Mouse (Mus musculus) left cerebral cortex, adult 11 months (tissue): ENCODE results near the gene Cdh23.

Experiments used
- DNase-seq: peaks from one replicate; pipeline ENCODE4 v3.0.0; 2022; ENCODE audit warnings: low spot score

Cdh23 gene

DNA sequence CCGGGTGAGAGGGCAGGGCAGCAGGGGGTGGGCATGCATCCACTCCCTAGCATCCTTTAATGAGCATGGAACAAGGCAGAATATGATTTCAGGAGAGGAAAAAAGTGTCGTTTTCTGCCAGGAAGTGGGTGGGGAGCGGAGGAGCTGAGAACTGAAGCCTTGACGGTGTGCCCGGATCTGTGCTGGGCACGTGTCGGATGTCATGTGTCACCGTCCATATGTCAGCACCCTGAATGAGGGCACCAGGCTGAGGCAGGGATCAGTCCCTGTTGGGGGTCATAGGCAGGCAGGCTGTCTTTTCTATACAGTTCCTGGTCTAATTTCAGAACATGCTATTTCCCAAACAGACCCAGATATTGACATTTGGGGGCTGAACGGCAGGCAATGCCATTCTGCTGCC is 61.9 kb downstream of the Cdh23 start:
- no peak for DNase-seq

DNA sequence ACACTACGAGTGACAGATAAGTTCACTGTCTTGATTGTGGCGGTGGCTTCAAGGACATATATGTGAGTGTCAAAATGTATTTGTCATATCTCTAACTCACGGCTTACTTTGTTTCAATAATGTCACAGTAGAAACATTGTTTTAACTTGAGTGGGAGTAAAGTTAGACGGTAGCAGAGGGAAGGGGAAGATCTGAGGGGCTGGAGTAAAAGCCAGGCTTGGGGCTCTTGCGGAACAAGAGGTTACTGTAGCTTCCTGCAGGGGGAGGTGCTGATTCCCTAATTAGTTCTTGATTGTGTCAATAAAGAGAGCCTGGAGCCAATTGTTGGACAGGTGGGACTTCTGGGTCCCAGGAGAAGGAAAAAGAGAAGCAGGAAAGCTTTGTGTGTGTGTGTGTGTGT is 70.2 kb downstream of the Cdh23 start:
- DNase-seq, result no peak

DNA sequence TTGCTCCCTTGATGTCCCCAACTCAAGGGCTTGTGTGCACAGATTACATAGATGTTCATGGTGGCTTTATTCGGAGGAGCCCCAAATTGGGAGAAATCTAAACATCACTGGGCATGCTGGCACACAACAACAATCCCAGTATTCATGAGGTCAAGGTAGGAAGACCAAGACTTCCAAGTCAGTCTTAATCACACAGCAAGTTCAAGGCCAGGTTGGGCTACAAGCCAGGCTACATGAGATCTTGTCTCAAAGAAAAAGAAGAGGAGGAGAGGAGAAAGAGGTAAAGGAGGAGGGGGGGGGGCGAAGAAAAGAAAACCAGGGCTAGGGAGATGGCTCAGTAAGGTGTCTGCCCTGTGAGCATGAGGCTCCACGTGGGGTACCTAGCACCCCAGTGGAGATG is 70.8 kb downstream of the Cdh23 start:
- no peak for DNase-seq

DNA sequence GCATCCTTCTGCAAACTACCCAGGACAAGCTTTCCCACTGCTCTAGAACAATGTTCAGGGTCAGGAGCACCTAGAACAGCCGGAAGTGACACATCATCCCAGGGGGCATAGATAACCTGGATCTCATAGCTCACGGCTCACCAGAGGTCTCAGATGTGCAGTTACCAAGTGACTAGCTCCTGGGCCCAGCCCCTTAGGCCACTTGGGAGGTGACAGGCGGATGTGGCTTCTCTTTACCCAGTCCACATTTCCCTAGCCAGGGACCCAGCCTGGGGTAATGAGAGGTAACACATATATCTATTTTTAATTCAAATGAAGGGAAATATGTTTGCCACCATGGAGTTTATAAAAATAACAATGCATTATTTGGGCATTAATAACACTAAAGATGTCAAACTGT is 71.3 kb downstream of the Cdh23 start:
- DNase-seq, result no peak

DNA sequence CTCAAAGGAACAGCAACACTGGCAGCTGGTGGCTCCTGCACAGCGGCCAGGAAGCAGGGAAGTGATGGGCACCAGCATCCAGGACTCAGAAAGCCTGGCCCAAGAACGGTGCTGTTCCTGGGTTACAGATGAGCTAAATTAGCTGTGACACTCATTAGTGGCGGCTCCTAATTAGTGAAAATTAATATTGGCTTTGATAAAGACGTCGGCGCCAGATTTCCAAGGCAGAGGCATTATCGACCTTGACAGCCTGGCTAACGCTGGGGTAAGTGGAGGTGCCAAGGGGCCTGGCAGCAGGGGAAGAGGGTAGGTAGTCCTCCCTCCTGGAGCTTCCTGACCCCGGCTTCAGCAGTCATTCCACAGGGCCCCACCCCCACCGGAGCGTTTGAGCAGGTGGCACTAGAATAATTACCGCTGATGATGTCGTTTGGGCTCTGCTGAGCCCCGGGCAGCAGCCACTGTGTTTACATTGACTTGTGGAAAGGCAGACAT is 72.0 kb downstream of the Cdh23 start:
- DNase-seq, result no peak

DNA sequence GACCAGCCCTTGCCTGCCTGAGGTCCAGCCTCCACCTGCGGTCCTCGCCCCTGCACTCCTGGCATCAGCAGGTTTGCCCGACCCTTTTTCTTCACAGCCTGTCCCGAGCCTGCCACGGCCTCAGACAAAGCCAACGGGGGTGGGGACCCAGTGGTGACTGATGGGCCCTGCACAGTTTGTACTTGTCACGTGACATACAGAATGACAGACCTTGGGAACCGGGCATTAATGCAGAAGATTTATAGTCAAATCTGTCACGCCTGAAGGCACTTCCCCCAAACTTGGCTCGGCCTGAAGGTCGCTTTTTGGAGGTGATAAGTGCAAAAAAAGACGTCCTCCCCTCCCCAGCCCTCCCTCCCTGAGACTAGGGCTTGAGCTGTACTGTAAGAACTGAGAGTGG is 73.5 kb downstream of the Cdh23 start:
- DNase-seq, result no peak

DNA sequence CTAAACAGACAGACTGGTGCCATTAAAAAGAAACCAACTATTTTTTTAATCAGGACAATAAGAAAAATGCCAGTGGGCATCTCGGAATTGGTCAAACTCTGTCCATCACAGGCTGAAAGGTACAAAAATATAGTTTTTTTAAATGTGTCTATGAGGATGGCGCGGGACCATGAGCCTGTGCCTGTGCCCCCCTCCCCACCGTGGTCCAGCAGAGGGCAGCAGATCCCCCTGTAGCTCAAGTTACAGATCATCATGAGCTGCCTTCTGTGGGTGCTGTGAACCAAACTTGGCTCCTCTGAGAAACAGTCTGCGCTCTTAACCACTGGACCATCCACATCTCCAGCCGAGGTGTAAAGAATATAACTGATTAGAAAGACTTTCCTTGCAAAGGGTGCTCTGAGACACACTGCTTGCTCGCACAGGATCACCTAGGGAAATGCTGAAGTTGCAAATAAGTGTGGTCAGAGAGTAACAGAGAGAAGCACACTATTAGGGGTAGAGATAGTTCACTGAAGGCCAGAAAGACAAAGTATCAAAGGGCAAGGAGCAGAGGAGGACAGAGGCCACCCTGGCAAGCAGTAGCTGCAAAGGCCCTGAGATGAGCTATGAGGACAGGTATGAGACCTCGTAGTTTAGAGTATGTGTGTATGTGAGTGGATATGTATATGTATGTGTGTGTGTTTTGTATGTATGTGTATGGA is 74.7 kb downstream of the Cdh23 start:
- no peak for DNase-seq

DNA sequence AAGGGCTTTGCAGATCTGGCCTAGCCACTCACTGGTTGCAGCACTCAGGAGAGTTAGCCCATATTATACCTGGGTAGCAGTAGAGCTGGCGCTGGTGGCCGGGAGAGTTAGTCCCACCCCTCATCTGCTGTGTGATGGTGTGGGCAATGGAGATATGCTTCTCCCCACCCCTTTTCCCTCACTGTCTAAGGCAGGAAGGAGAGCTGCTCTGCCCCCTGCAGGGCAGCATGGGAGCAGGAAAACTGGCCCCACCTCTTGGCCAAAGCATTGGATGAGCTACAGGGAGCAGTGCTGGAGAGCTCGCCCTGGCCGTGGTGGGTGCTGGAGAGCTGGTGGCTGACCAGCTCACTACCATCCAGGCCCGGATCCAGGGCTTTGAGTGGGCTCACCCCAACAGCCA is 80.4 kb downstream of the Cdh23 start:
- DNase-seq, result no peak

DNA sequence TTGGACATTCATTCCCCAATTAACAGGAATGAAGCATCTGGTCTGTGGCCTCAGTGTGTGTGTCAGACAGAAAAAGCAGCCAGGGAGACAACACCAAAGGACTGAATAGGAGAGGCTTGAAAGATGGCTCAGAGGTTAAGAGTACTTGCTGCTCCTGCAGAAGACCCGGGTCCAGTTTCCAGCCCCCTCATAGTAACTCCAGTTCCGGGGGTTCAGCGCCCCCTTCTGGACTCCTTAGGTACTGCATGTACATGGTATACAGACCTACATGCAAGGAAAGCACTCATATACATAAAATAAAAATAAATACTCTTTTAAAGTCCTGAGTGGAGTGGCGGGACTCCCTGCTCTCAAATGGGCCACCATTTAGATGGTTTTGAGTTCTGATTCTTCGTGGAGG is 83.4 kb downstream of the Cdh23 start:
- no peak for DNase-seq

DNA sequence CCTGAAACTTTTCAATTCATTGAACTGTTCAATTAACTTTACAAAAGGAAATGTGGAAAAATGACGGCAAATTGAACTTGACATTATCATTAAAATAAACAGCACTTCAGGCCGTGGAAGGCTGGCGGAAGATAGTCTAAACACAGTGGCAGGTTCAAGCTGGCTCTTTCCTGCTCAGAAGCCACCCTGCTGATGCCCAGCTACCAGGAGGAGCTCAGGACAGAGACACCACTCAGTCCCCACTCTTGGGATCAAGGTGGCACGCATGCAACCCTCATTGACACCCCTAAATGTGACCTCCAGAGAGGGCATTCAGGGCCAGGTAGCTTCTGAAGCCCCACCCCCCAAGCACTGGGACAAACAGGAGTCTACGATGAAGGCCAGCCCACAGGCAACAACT is 89.1 kb downstream of the Cdh23 start:
- DNase-seq, result no peak

DNA sequence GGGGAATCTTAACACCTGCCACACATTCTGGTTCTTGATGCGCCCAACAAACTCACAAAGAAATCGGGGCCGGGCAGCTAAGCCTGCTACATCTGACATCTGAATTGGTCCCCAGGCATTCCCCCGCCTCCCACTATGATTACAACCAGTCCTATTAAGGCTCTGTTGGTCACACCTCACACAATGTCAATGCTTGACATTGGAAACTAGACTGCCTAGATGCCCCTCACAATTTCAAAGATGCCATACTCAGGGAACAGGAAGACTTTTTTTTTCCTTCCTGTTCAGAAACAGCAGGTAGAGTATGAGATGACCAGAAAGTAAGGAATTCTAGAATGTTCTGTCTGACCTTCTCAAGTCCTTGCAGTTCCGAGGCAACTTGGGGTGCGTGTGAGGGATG is 89.6 kb downstream of the Cdh23 start:
- DNase-seq, result no peak

DNA sequence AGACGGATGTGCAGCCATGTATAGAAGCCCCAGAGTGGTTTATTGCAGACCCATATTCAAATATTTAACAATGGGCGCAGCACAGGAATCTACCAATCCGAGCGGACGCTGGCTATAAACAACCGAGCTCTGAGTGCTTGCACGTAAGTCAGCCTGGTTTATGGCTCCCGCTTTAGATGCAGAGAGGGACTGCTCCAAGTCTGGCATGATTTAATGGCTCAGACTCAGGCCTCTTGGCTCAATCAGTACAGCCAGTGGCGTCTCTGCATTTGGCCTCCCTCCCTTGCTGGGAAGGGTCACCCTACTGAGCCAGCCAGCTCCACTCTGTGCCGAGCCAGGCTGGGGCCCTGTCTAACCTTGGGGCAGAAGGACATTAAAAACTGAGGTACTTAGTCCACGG is 94.1 kb downstream of the Cdh23 start:
- no peak for DNase-seq

DNA sequence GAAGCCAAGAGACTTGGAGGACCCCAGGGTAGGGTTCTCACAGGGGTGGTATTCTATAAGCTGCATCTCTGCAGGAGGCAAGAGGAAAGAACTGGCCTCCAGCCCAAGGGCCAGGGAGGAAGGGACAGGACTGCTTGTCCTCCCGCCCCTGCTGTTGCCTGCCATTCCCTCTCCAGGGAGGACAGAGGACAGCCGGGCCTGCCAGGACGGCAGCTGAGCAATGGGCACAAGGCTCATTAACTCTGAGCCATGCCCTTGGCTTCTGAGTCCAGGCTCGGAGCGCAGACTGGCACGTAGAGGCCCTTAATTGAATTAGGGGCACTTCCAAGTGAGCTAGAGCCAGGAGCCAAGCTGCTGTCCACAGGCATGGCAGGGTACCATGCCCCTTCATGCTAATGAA is 101.1 kb downstream of the Cdh23 start:
- DNase-seq, result no peak

DNA sequence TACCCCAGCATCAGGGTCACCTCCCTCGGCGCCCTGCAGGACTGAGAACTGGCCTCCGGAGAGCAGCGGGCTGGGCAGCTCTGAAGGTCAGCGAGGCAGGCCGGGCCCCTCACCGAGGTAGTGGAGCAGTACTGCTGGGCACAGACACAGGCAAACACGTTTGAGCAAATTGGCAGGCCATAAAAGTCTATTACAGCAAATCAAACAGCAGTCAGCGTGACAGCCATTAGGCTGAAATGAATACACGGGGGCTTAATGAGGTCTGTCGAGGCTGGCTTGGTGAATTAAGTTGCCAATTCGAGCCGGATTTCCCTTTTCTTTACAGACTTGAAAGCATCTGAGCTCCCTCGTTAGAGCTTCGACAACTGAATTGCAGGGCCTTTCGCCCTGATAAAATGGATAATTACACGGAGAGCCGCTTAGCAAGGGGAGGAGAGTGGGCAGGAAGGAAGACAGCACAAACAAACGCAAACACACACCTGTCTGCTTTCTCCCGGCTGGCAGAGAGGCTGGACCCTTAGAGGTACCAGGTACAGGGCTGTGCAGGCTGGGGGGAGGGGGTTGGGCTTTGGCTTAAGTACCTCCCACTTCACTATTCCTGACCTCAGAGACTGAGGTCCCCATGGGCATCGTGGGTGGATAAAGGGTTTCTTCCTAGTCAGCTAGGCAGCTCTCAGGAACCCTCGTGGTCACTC is 103.3 kb downstream of the Cdh23 start:
- DNase-seq, result no peak

DNA sequence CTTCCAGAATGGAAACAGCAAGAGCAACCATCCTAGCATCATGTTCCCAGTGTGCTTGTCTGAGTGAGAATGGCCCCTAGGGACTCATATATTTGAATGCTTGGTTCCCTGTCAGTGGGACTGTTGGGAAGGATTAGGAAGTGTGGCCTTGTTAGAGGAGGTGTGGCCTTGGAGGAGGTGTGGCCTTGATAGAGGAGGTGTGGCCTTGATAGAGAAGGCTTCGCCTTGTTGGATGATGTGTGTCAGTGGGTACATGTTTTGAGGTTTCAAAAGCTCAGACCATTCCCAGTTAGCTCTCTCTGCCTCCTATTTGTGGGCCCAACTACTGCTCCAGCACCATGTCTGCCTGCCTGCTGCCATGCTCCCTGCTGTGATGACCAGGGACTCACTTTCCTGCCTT is 105.0 kb downstream of the Cdh23 start:
- DNase-seq, result no peak

DNA sequence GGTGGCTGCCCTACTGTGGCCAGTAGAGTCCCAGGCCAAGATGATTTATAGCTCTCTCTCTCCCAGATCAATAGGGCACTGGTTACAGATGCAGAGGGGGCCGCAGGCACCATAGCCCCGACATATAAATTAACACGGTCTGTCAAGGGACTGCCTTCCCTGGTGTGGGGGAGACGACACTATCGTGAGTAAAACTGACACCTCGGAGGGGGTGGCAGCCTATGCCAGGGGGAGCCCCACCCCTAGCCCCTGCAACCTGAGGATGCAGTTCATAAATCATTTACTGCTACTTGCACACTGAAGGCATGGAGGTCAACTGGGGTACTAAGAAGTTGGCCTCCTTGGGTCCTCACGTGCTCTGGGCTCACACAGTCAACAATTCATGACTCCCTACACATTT is 106.0 kb downstream of the Cdh23 start:
- DNase-seq, result no peak

DNA sequence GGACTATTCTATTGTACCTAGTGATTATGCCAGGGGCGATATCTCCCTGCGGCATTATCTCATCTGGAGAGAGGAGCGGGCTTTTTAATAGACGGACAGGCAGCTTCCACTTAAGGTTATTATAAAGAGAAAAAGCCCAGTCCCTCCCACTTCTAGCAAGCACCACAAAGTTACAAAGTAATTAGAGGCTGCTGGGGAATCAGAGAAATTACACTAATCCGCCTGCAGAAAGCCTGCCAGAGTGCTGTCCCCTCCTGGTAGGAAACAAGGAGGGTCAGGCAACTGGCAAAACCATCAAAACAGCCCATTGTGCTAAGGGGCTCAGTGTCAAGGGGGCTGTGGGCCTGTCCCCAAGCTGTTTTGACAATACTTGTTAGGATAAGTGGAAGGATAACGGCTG is 110.6 kb downstream of the Cdh23 start:
- DNase-seq, result no peak

DNA sequence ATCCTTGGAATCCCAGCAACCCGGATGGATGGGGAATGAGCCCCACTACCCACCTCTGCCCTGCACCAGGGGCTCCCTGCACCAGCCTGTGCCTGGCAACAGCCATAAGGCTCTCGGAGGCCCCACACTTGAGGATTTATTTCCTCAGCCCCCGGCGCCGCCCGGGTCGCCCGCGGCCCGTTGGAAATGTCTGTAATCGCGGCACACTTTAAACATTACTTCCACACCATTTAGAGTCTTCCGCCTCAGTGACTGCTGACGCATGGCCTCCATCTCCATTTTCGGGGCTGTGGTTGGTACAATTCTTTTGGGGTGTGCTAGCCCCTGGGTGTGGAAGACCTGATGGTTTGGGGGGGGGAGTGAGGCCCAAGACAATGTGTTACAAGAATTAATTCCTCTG is 113.3 kb downstream of the Cdh23 start:
- no peak for DNase-seq

DNA sequence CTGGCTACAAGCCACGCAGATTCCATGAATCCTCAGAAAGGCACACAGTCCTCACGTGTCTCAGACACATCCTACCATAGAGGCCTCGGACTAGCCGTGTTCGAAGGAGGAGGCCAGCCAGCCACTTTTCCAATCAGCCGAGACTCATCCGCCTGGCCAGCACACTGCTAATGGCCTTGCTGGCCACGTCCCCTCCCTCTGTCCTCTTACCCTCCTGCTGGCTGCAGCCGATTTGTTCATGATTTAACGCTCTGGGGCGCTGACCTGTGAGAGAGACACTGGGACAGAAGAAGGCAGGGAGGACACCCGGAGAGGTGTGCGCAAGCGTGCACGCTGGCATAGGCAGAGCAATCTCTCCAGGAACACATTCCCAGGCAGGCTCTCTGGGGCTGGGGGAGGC is 115.6 kb downstream of the Cdh23 start:
- no peak for DNase-seq

DNA sequence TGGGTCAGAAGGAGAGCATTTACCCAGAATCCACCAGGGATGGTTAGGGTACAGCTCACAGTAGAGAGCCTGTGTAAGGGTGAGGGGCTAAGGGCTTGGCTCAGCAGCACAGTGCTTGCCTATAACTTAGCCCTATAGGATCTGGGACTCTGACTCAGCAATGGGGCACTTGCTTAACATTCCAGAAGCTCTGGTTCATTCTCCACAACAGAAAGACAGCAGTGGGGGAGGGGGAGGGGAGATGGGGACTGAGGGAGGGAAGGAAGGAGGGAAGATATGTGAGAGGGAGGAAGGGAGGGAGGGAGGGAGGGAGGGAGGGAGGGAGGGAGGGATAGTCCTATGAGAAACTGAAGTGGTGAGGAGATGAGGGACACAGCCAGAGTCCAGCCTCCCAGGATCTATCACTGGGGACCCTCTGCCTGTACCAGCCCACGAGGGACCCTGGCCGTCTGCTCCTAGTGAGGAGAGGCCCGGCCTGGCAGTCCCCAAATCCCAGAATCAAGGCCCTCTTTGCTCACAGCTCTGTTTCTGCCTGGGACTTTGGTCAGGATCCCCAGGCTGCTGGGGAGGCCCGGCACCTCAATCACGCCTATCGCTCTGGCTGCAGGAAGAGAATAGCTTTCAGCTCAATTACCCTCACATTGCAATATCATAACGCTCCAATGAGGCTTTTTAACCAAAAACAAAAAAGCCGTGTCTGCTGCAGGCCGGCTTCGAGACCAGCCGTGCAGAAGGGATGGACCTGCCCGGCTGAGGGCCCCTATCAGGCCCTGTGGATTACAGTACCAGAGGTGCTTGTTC is 117.4 kb downstream of the Cdh23 start:
- DNase-seq, result no peak

DNA sequence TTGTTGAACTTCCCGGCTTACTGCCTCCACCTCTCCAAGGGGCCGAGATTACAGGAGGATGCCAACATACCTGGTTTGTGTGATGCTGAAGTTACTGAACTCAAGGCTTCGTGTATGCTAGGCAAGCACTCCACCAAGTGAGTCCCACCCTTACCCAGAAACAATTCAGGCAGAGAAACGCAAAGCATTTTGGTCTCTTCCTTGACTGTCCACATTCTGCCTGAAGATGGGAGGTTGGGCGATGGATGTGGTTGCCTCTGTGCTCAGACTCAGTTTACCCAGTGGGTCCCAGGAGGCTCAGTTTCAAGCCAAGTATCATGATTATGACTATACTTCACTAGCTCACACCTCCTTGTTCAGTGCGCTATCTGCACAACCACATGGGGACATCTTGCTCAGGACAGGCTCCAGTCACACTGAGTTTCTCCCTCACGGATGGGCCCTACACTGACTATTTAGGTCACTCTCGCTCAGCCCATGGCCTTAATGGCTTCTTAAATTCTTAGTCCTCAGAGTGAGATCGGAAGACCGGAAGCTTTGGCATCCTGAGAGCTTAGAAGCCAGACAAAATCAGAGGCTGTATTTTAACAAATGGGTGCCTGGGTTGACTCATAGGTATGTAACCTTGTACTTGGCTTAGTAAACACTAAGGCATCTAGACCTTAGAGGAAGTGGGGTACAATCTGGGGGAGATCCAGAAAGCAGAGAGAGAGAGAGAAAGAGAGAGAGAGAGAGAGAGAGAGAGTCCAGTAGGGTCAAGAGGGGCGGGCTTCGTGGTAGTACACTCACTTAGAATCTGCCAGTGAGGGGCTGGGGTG is 118.2 kb downstream of the Cdh23 start:
- no peak for DNase-seq
